Mouse (Mus musculus): ENCODE data around the gene Sdhb. TPM values are rescaled to one million over a fixed set of nuclear protein-coding genes. Genes with fewer than 3 reads are reported as not detected.

The Sdhb gene
- polyA plus RNA-seq, 1 experiment from 2014 or later: 550 TPM

Other genes starting within 250 kb of the Sdhb start
- gene Padi6, start 218.6 kb upstream of the Sdhb start, polyA plus RNA-seq (2015; fragmentation: Nextera tagmentation; extraction: Ambion mirVana): not detected in 2 replicates
- 1.0 and 1.1 TPM in 2 replicates for gene Padi4, start 187.0 kb upstream of the Sdhb start, polyA plus RNA-seq (2015; fragmentation: Nextera tagmentation; extraction: Ambion mirVana)
- gene Padi3, start 150.6 kb upstream of the Sdhb start, polyA plus RNA-seq (2015; fragmentation: Nextera tagmentation; extraction: Ambion mirVana): 0.10 and 0.17 TPM in 2 replicates
- 0.26 and 0.33 TPM in 2 replicates for gene Padi1, start 115.4 kb upstream of the Sdhb start, polyA plus RNA-seq (2015; fragmentation: Nextera tagmentation; extraction: Ambion mirVana)
- 18.1 and 24.3 TPM in 2 replicates for gene Padi2, start 54.9 kb upstream of the Sdhb start, polyA plus RNA-seq (2015; fragmentation: Nextera tagmentation; extraction: Ambion mirVana)
- gene Atp13a2, start 25.7 kb downstream of the Sdhb start, polyA plus RNA-seq (2015; fragmentation: Nextera tagmentation; extraction: Ambion mirVana): 48.9 and 50.7 TPM in 2 replicates
- 442 and 470 TPM in 2 replicates for gene Mfap2, start 49.2 kb downstream of the Sdhb start, polyA plus RNA-seq (2015; fragmentation: Nextera tagmentation; extraction: Ambion mirVana)
- gene Crocc, start 99.3 kb downstream of the Sdhb start, polyA plus RNA-seq (2015; fragmentation: Nextera tagmentation; extraction: Ambion mirVana): 10.1 and 11.3 TPM in 2 replicates
- 94.5 and 99.0 TPM in 2 replicates for gene Necap2, start 117.2 kb downstream of the Sdhb start, polyA plus RNA-seq (2015; fragmentation: Nextera tagmentation; extraction: Ambion mirVana)
- 0.51 and 0.59 TPM in 2 replicates for gene Spata21, start 127.1 kb downstream of the Sdhb start, polyA plus RNA-seq (2015; fragmentation: Nextera tagmentation; extraction: Ambion mirVana)
- 50.8 and 51.3 TPM in 2 replicates for gene Szrd1, start 178.6 kb downstream of the Sdhb start, polyA plus RNA-seq (2015; fragmentation: Nextera tagmentation; extraction: Ambion mirVana)
- gene Fbxo42, start 186.7 kb downstream of the Sdhb start, polyA plus RNA-seq (2015; fragmentation: Nextera tagmentation; extraction: Ambion mirVana): 21.1 and 21.9 TPM in 2 replicates

Measured in kidney, embryonic 16.5 days (tissue).